Mouse (Mus musculus) CH12.LX (cell line): ENCODE results near the gene Eml1.

Experiments used
- CTCF ChIP-seq, 2 experiments: IDR thresholded peaks in 1 of 2; conservative IDR thresholded peaks in 1 of 2; 2 replicates each; pipeline ENCODE4 v1.5.1; 2011 to 2012; ENCODE audit warnings: low read depth in 2 of 2, low read length in 2 of 2, improper control_type of control experiment in 1 of 2, inconsistent platforms in 1 of 2, mild to moderate bottlenecking in 1 of 2, moderate library complexity in 1 of 2
- E2F4 ChIP-seq: IDR thresholded peaks from 2 replicates; pipeline ENCODE4 v1.6.1; 2011; ENCODE audit warnings: low read depth, low read length, improper control_type of control experiment; ENCODE audit not compliant: insufficient replicate concordance
- EP300 ChIP-seq: IDR thresholded peaks from 2 replicates; pipeline ENCODE4 v1.6.1; 2011; ENCODE audit warnings: low read length, improper control_type of control experiment
- POLR2A ChIP-seq: IDR thresholded peaks from 2 replicates; pipeline ENCODE4 v1.6.1; 2011; ENCODE audit warnings: low read depth, mild to moderate bottlenecking, improper control_type of control experiment, low read length
- RAD21 ChIP-seq: IDR thresholded peaks from 2 replicates; pipeline ENCODE4 v1.6.1; 2011; ENCODE audit warnings: low read depth, mild to moderate bottlenecking, low read length, improper control_type of control experiment, moderate library complexity
- USF2 ChIP-seq: conservative IDR thresholded peaks from 2 replicates; pipeline ENCODE4 v1.6.1; 2011; ENCODE audit warnings: low read depth, low read length, improper control_type of control experiment
- ZNF384 ChIP-seq: IDR thresholded peaks from 2 replicates; pipeline ENCODE4 v1.6.1; 2012; ENCODE audit warnings: low read depth, low read length, improper control_type of control experiment, inconsistent platforms

DNA sequence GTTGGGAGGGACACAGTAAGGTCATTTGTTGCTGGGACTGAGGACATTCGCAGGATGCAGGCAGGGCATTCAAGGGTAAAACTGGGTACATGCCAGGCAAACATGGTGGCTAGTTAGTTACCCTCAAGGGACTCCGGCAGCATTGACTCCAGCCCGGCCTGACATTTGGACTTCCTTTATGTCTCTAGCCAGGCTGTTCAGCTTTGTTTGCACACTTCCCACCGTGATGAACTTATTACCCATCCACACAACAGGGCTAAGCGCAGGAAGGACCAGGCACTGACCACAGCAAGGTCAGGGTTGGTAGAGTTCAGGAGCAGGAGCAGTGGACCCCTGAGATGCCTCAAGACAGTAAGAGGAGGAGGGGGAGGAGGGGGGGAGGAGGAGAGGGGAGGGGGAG lies 1.8 kb upstream of the Eml1 start:
- TF ChIP-seq E2F4 (no peak), EP300 (no peak), POLR2A (no peak), USF2 (no peak), CTCF (conservative IDR thresholded peaks at IDR 0.05 in 1 of 2, IDR thresholded peaks at IDR 0.05 in 1 of 2; ENCODE audit: low read depth in 2 of 2, low read length in 2 of 2) (no peak), RAD21 (no peak), ZNF384 (no peak)
